Mouse (Mus musculus) lung, postnatal 0 days (tissue): Measurements from ENCODE around the gene Ndel1. TPM values are rescaled to one million over a fixed set of nuclear protein-coding genes. Genes with fewer than 3 reads are reported as not detected.

ENCODE experiments used
- ATAC-seq: fragments of 200-750 bp; cut with Nextera tagmentation; 2 replicates; pipeline ENCODE4 v1.8.0; 2017; ENCODE audit warnings: moderate library complexity
- DNase-seq: peaks from one replicate; pipeline ENCODE4 v3.0.0-alpha.2; 2016; ENCODE audit warnings: low spot score
- H3K27ac ChIP-seq: fragments of 300-500 bp; sonication (generic); 2 replicates; pipeline ENCODE4 v1.5.1; 2014; ENCODE audit warnings: antibody characterized with exemption, mild to moderate bottlenecking, low read length, mixed read lengths
- H3K27me3 ChIP-seq: fragments of 300-500 bp; sonication (generic); replicated peaks from 2 replicates; pipeline ENCODE4 v1.6.1; 2014; ENCODE audit warnings: low read length, mixed read lengths; ENCODE audit not compliant: insufficient read depth
- H3K36me3 ChIP-seq: fragments of 300-500 bp; sonication (generic); 2 replicates; pipeline ENCODE4 v1.6.1; 2014; ENCODE audit warnings: low read length, mixed read lengths; ENCODE audit not compliant: insufficient read depth
- H3K4me1 ChIP-seq: fragments of 300-500 bp; sonication (generic); 2 replicates; pipeline ENCODE4 v1.6.1; 2014; ENCODE audit warnings: antibody characterized with exemption, low read depth, low read length, mixed read lengths; ENCODE audit not compliant: insufficient read depth
- H3K4me2 ChIP-seq: fragments of 300-500 bp; sonication (generic); replicated peaks from 2 replicates; pipeline ENCODE4 v1.6.1; 2014; ENCODE audit warnings: low read depth, mild to moderate bottlenecking, low read length, moderate library complexity, mixed read lengths
- H3K4me3 ChIP-seq: fragments of 300-500 bp; sonication (generic); 2 replicates; pipeline ENCODE4 v1.5.1; 2014; ENCODE audit warnings: low read depth, low read length
- H3K9ac ChIP-seq: fragments of 300-500 bp; sonication (generic); replicated peaks from 2 replicates; pipeline ENCODE4 v1.6.1; 2014; ENCODE audit warnings: low read depth, mild to moderate bottlenecking
- H3K9me3 ChIP-seq: fragments of 300-500 bp; sonication (generic); 2 replicates; pipeline ENCODE4 v1.6.1; 2016; ENCODE audit warnings: low read length, mixed read lengths
- CTCF ChIP-seq: IDR thresholded peaks from 2 replicates; pipeline ENCODE4 v1.5.1; 2016; ENCODE audit warnings: antibody characterized with exemption, mild to moderate bottlenecking
- EP300 ChIP-seq: IDR thresholded peaks from 2 replicates; pipeline ENCODE4 v1.6.1; 2016; ENCODE audit warnings: antibody characterized with exemption, mild to moderate bottlenecking, control low read depth
- WGBS: fragments of 180-500 bp; shearing (Covaris S2); extraction: QIAGEN DNeasy Blood & Tissue Kit; methylation state at CpG from one replicate; pipeline ENCODE4 v1.1.7; 2014; 5-methylcytosine and 5-hydroxymethylcytosine counted together
- polyA plus RNA-seq: library from polyadenylated mRNA; unstranded; fragments of >200 nt; fragmentation: Nextera tagmentation; extraction: Ambion mirVana; gene quantifications from 2 replicates; pipeline ENCODE4 v1.2.1, GENCODE M21; 2015

The Ndel1 gene
- polyA plus RNA-seq, 1 experiment from 2014 or later: 79.1 TPM

GRCm38 (mm10) chr11:68779735-68780465 lies 91.8 kb downstream of the Ndel1 start:
- Histone ChIP-seq H3K4me3 (no peak overlapping the region), H3K4me2 (no peak overlapping the region), H3K36me3 (peaks cover 4% of the 10 kb centered on the region; the same call in 1 of the 2 replicates), H3K27me3 (no peaks in the 10 kb centered on the region), H3K27ac (no peak overlapping the region), H3K4me1 (no peaks in the 10 kb centered on the region), H3K9me3 (no peaks in the 10 kb centered on the region), H3K9ac (no peak overlapping the region)
- ATAC-seq: no peak
- WGBS: 85% methylated on average over 10 of the region's 10 CpGs
- DNase-seq: no peak
- no peak for TF ChIP-seq CTCF
- no peak for TF ChIP-seq EP300

DNA sequence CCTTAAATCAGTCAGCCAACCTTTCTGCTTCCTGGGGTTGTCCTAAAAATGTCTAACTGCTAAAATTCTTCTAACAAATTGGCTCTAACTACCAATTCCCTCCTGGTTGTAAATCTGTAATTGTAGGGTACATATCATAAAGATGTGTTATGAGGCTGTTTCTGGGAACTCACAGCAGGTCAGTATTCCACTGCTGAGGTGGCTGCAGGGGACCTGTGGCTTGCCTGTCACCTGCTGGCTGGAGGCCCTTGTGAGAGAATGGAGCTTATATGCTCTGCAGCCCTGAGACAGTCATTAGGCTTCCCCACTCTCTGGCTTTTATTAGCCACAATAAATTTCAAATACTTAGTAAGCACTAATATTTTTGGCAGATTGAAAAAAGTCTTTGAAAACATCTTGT lies 92.8 kb downstream of the Ndel1 start:
- no peak overlapping the region for H3K4me2 ChIP-seq
- DNase-seq (no peak), ATAC-seq (no peak)
- no peak overlapping the region for H3K9ac ChIP-seq
- no peaks in the 10 kb centered on the region for H3K4me1 ChIP-seq
- H3K27ac ChIP-seq: no peak overlapping the region
- H3K9me3 ChIP-seq: no peaks in the 10 kb centered on the region
- H3K36me3 ChIP-seq: peaks cover 4% of the 10 kb centered on the region; the same call in 1 of the 2 replicates
- no peak for TF ChIP-seq EP300
- TF ChIP-seq CTCF: no peak
- H3K27me3 ChIP-seq: no peaks in the 10 kb centered on the region
- no peak overlapping the region for H3K4me3 ChIP-seq

- Histone ChIP-seq H3K9me3 (no peaks in the 10 kb centered on the region), H3K4me2 (no peak overlapping the region), H3K36me3 (no peaks in the 10 kb centered on the region), H3K27me3 (no peaks in the 10 kb centered on the region), H3K9ac (no peak overlapping the region), H3K4me1 (no peaks in the 10 kb centered on the region), H3K27ac (no peak overlapping the region), H3K4me3 (no peak overlapping the region)
- ATAC-seq (no peak), DNase-seq (no peak)
- 81% methylated on average over 11 of the region's 11 CpGs for WGBS
- no peak for TF ChIP-seq EP300
These were observed 93.7 kb downstream of the Ndel1 start for GRCm38 (mm10) chr11:68777933-68778332.

DNA sequence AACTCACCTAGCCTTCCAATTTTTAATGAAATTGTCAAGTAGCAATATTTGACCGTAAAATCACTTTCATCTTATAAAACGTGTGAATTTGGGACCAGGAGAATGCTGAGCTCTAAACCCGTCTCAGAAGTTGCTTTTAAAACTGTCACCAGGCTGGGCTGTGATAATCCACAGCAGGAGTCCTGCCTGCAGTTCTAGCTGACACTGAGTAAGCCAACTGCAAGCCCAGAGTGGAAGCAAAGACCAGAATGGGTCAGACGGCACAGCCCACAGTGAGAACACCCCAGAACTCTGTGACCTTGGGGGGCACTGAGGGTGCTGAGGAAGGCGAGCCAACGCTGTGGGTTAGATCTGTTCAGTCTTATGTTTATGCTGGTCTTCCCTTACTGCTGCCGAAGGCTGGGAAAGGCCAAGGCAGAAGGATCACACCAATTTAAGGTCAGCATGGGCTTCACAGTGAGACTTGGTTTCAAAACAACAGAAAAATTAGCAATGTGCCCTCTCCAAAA lies 95.5 kb downstream of the Ndel1 start:
- WGBS: 79% methylated on average over 7 of the region's 7 CpGs
- DNase-seq: no peak
- H3K36me3 ChIP-seq: peaks cover 6% of the 10 kb centered on the region; the same call in 1 of the 2 replicates

More for the DNA sequence above, 95.5 kb downstream of the Ndel1 start:
- ATAC-seq: no peak
- TF ChIP-seq CTCF: no peak
- no peak for TF ChIP-seq EP300
- no peak overlapping the region for H3K4me3 ChIP-seq
- no peak overlapping the region for H3K9ac ChIP-seq
- H3K4me2 ChIP-seq: no peak overlapping the region
- no peak overlapping the region for H3K27ac ChIP-seq
- H3K4me1 ChIP-seq: no peaks in the 10 kb centered on the region
- no peaks in the 10 kb centered on the region for H3K9me3 ChIP-seq
- H3K27me3 ChIP-seq: no peaks in the 10 kb centered on the region

Other genes with a start within 250 kb of the Ndel1 start
- gene Myh10, start 180.3 kb downstream of the Ndel1 start, polyA plus RNA-seq: 51.8 and 60.5 TPM in 2 replicates
- gene Rnf222, start 16.7 kb upstream of the Ndel1 start, polyA plus RNA-seq: 0.16 and 0.19 TPM in 2 replicates
- gene Rpl26, start 29.7 kb upstream of the Ndel1 start, polyA plus RNA-seq: 741 and 807 TPM in 2 replicates
- gene Odf4, start 55.2 kb upstream of the Ndel1 start, polyA plus RNA-seq: not detected in 2 replicates
- 24.2 and 30.7 TPM in 2 replicates for gene Arhgef15, start 85.6 kb upstream of the Ndel1 start, polyA plus RNA-seq
- gene Slc25a35, start 96.3 kb upstream of the Ndel1 start, polyA plus RNA-seq: 4.3 and 5.5 TPM in 2 replicates
- 16.0 and 18.3 TPM in 2 replicates for gene Rangrf, start 103.3 kb upstream of the Ndel1 start, polyA plus RNA-seq
- gene Pfas, start 136.6 kb upstream of the Ndel1 start, polyA plus RNA-seq: 7.0 and 9.0 TPM in 2 replicates
- 12.2 and 12.3 TPM in 2 replicates for gene Ctc1, start 144.1 kb upstream of the Ndel1 start, polyA plus RNA-seq
- gene Aurkb, start 173.8 kb upstream of the Ndel1 start, polyA plus RNA-seq: 6.5 and 9.1 TPM in 2 replicates
- gene Borcs6, start 187.9 kb upstream of the Ndel1 start, polyA plus RNA-seq: 20.1 and 21.9 TPM in 2 replicates
- 62.9 and 70.0 TPM in 2 replicates for gene Tmem107, start 198.9 kb upstream of the Ndel1 start, polyA plus RNA-seq
- gene Vamp2, start 216.6 kb upstream of the Ndel1 start, polyA plus RNA-seq: 45.0 and 50.6 TPM in 2 replicates
- gene Per1, start 223.4 kb upstream of the Ndel1 start, polyA plus RNA-seq: 16.6 and 30.0 TPM in 2 replicates
- 0.38 and 0.49 TPM in 2 replicates for gene Hes7, start 248.5 kb upstream of the Ndel1 start, polyA plus RNA-seq